Mouse (Mus musculus): ENCODE measurements at regions not wholly inside any gene's neighbourhood (a gene's known extent, or its start where the extent isn't known, plus 50 kb on each side); places are given as distances from the start of the nearest gene placed in this dataset.
A peak's percentile ranks its signal among the peaks of the same experiment; 100 is the strongest.

GRCm38 (mm10) chr12:13002703-13003102, 61.0 kb upstream of the Mycn start:
- Histone ChIP-seq H3K27ac (replicated peaks; ENCODE audit: low read depth, low read length) (no peak overlapping the region), H3K4me2 (ENCODE audit: low read length) (no peak overlapping the region), H3K36me3 (ENCODE audit: control insufficient read depth, insufficient read depth, low read length) (no peaks in the 10 kb centered on the region), H3K4me1 (ENCODE audit: control insufficient read depth, insufficient read depth, low read length) (no peaks in the 10 kb centered on the region), H3K9me3 (ENCODE audit: control insufficient read depth, low read length) (no peaks in the 10 kb centered on the region), H3K9ac (replicated peaks; ENCODE audit: low read length) (no peak overlapping the region), H3K27me3 (ENCODE audit: control insufficient read depth, insufficient read depth, low read length) (no peaks in the 10 kb centered on the region), H3K4me3 (replicated peaks; ENCODE audit: low read depth, low read length) (no peak overlapping the region)
- WGBS, result 86% methylated on average over 3 of the region's 3 CpGs
- DNase-seq, result no peak
- no peak for ATAC-seq (ENCODE audit: low FRiP score, low TSS enrichment)

GRCm38 (mm10) chr12:13002069-13002590, 60.4 kb upstream of the Mycn start:
- H3K27ac ChIP-seq (replicated peaks; ENCODE audit: low read depth, low read length), result no peak overlapping the region
- H3K4me2 ChIP-seq (ENCODE audit: low read length), result no peak overlapping the region
- WGBS, result 93% methylated on average over 6 of the region's 6 CpGs
- H3K36me3 ChIP-seq (ENCODE audit: control insufficient read depth, insufficient read depth, low read length), result no peaks in the 10 kb centered on the region
- DNase-seq (no peak), ATAC-seq (ENCODE audit: low FRiP score, low TSS enrichment) (no peak)
- no peaks in the 10 kb centered on the region for H3K4me1 ChIP-seq (ENCODE audit: control insufficient read depth, insufficient read depth, low read length)
- no peaks in the 10 kb centered on the region for H3K27me3 ChIP-seq (ENCODE audit: control insufficient read depth, insufficient read depth, low read length)
- H3K4me3 ChIP-seq (replicated peaks; ENCODE audit: low read depth, low read length), result no peak overlapping the region
- no peak overlapping the region for H3K9ac ChIP-seq (replicated peaks; ENCODE audit: low read length)
- H3K9me3 ChIP-seq (ENCODE audit: control insufficient read depth, low read length), result no peaks in the 10 kb centered on the region

- ATAC-seq (ENCODE audit: low FRiP score, low TSS enrichment) (no peak), DNase-seq (no peak)
- no peak overlapping the region for H3K27ac ChIP-seq (replicated peaks; ENCODE audit: low read depth, low read length)
- 91% methylated on average over 9 of the region's 9 CpGs for WGBS
- no peak overlapping the region for H3K4me3 ChIP-seq (replicated peaks; ENCODE audit: low read depth, low read length)
- H3K4me2 ChIP-seq (ENCODE audit: low read length), result no peak overlapping the region
- H3K27me3 ChIP-seq (ENCODE audit: control insufficient read depth, insufficient read depth, low read length), result no peaks in the 10 kb centered on the region
- no peaks in the 10 kb centered on the region for H3K36me3 ChIP-seq (ENCODE audit: control insufficient read depth, insufficient read depth, low read length)
- H3K9ac ChIP-seq (replicated peaks; ENCODE audit: low read length), result no peak overlapping the region
- no peaks in the 10 kb centered on the region for H3K9me3 ChIP-seq (ENCODE audit: control insufficient read depth, low read length)
- peaks cover 7% of the 10 kb centered on the region; the same call in 1 of the 2 replicates for H3K4me1 ChIP-seq (ENCODE audit: control insufficient read depth, insufficient read depth, low read length)
Measured at GRCm38 (mm10) chr12:12995974-12996361, 54.3 kb upstream of the Mycn start.

GRCm38 (mm10) chr12:12995061-12995973, 53.6 kb upstream of the Mycn start:
- DNase-seq (no peak), ATAC-seq (ENCODE audit: low FRiP score, low TSS enrichment) (no peak)
- Histone ChIP-seq H3K9ac (replicated peaks; ENCODE audit: low read length) (no peak overlapping the region), H3K36me3 (ENCODE audit: control insufficient read depth, insufficient read depth, low read length) (no peaks in the 10 kb centered on the region), H3K9me3 (ENCODE audit: control insufficient read depth, low read length) (no peaks in the 10 kb centered on the region), H3K27me3 (ENCODE audit: control insufficient read depth, insufficient read depth, low read length) (no peaks in the 10 kb centered on the region), H3K4me1 (ENCODE audit: control insufficient read depth, insufficient read depth, low read length) (peaks cover 7% of the 10 kb centered on the region; the same call in 1 of the 2 replicates), H3K4me3 (replicated peaks; ENCODE audit: low read depth, low read length) (no peak overlapping the region), H3K27ac (replicated peaks; ENCODE audit: low read depth, low read length) (no peak overlapping the region), H3K4me2 (ENCODE audit: low read length) (no peak overlapping the region)
- WGBS, result 60% methylated on average over 21 of the region's 21 CpGs

- H3K27me3 ChIP-seq (ENCODE audit: control insufficient read depth, insufficient read depth, low read length), result no peaks in the 10 kb centered on the region
- H3K4me2 ChIP-seq (ENCODE audit: low read length), result no peak overlapping the region
- no peaks in the 10 kb centered on the region for H3K36me3 ChIP-seq (ENCODE audit: control insufficient read depth, insufficient read depth, low read length)
- H3K9ac ChIP-seq (replicated peaks; ENCODE audit: low read length), result no peak overlapping the region
- H3K4me1 ChIP-seq (ENCODE audit: control insufficient read depth, insufficient read depth, low read length), result peaks cover 7% of the 10 kb centered on the region; the same call in 1 of the 2 replicates
- no peak overlapping the region for H3K27ac ChIP-seq (replicated peaks; ENCODE audit: low read depth, low read length)
- H3K4me3 ChIP-seq (replicated peaks; ENCODE audit: low read depth, low read length), result no peak overlapping the region
- 41% methylated on average over 8 of the region's 8 CpGs for WGBS
- no peaks in the 10 kb centered on the region for H3K9me3 ChIP-seq (ENCODE audit: control insufficient read depth, low read length)
- ATAC-seq (ENCODE audit: low FRiP score, low TSS enrichment) (no peak; the same call in 1 of the 2 replicates), DNase-seq (peak; percentile 5)
Measured at GRCm38 (mm10) chr12:12993894-12994714, 52.4 kb upstream of the Mycn start.

Data from midbrain, embryonic 14.5 days (tissue).